Mouse (Mus musculus) kidney, embryonic 15.5 days (tissue): ENCODE measurements at regions not wholly inside any gene's neighbourhood (a gene's known extent, or its start where the extent isn't known, plus 50 kb on each side); places are given as distances from the start of the nearest gene placed in this dataset.

Experiments
- ATAC-seq: fragments of 200-750 bp; cut with Nextera tagmentation; replicated peaks from 2 replicates; pipeline ENCODE4 v1.8.0; 2017; ENCODE audit warnings: moderate TSS enrichment; ENCODE audit not compliant: low FRiP score
- H3K27ac ChIP-seq: fragments of 300-500 bp; sonication (generic); 2 replicates; pipeline ENCODE4 v1.5.1; 2015; ENCODE audit warnings: mild to moderate bottlenecking, inconsistent platforms
- H3K27me3 ChIP-seq: fragments of 300-500 bp; sonication (generic); 2 replicates; pipeline ENCODE4 v1.6.1; 2015; ENCODE audit warnings: inconsistent platforms
- H3K36me3 ChIP-seq: fragments of 300-500 bp; sonication (generic); 2 replicates; pipeline ENCODE4 v1.6.1; 2015; ENCODE audit warnings: inconsistent platforms
- H3K4me1 ChIP-seq: fragments of 300-500 bp; sonication (generic); 2 replicates; pipeline ENCODE4 v1.6.1; 2015; ENCODE audit warnings: inconsistent platforms
- H3K4me2 ChIP-seq: fragments of 300-500 bp; sonication (generic); 2 replicates; pipeline ENCODE4 v1.6.1; 2015; ENCODE audit warnings: moderate library complexity, mild to moderate bottlenecking, inconsistent platforms
- H3K4me3 ChIP-seq: fragments of 300-500 bp; sonication (generic); replicated peaks from 2 replicates; pipeline ENCODE4 v1.5.1; 2015; ENCODE audit warnings: mild to moderate bottlenecking, inconsistent platforms
- H3K9ac ChIP-seq: fragments of 300-500 bp; sonication (generic); 2 replicates; pipeline ENCODE4 v1.6.1; 2015; ENCODE audit warnings: mild to moderate bottlenecking, inconsistent platforms
- H3K9me3 ChIP-seq: fragments of 300-500 bp; sonication (generic); replicated peaks from 2 replicates; pipeline ENCODE4 v1.6.1; 2016; ENCODE audit warnings: inconsistent platforms
- WGBS: fragments of 180-500 bp; shearing (Covaris S2); methylation state at CpG from one replicate; pipeline ENCODE4 v1.1.7; 2015; ENCODE audit warnings: mixed read lengths; 5-methylcytosine and 5-hydroxymethylcytosine counted together

- Histone ChIP-seq H3K36me3 (no peaks in the 10 kb centered on the region), H3K4me2 (no peak overlapping the region), H3K9ac (no peak overlapping the region), H3K27me3 (0 out of 2 replicates have a peak, but pooled peaks cover 3% of the 10 kb centered on the region), H3K4me3 (no peak overlapping the region), H3K27ac (no peak overlapping the region), H3K9me3 (no peaks in the 10 kb centered on the region), H3K4me1 (peaks cover 11% of the 10 kb centered on the region; the same call in 1 of the 2 replicates)
- peak; percentile 73 for ATAC-seq
- WGBS, result 24% methylated on average over 4 of the region's 4 CpGs
Observed at GRCm38 (mm10) chr6:4441618-4442167, 62.9 kb upstream of the Col1a2 start.

- H3K9ac ChIP-seq, result no peak overlapping the region
- no peak for ATAC-seq
- no peak overlapping the region for H3K4me2 ChIP-seq
- H3K27ac ChIP-seq, result no peak overlapping the region
- no peaks in the 10 kb centered on the region for H3K27me3 ChIP-seq
- WGBS, result 33% methylated on average over 1 of the region's 1 CpGs
- H3K4me3 ChIP-seq, result no peak overlapping the region
- H3K4me1 ChIP-seq, result peaks cover 11% of the 10 kb centered on the region; the same call in 1 of the 2 replicates
- no peaks in the 10 kb centered on the region for H3K9me3 ChIP-seq
- no peaks in the 10 kb centered on the region for H3K36me3 ChIP-seq
Observed at GRCm38 (mm10) chr6:4445906-4446305, 58.7 kb upstream of the Col1a2 start.

GRCm38 (mm10) chr6:4451227-4451626 lies 53.4 kb upstream of the Col1a2 start:
- Histone ChIP-seq H3K27me3 (no peaks in the 10 kb centered on the region), H3K9ac (no peak overlapping the region), H3K4me2 (no peak overlapping the region), H3K9me3 (no peaks in the 10 kb centered on the region), H3K27ac (no peak overlapping the region), H3K4me1 (peaks cover 10% of the 10 kb centered on the region), H3K4me3 (no peak overlapping the region), H3K36me3 (no peaks in the 10 kb centered on the region)
- WGBS, result 90% methylated on average over 2 of the region's 2 CpGs
- no peak for ATAC-seq
